Mouse (Mus musculus) ES-E14 (cell line): Measurements from ENCODE around the gene Olfr368. TPM values are rescaled to one million over a fixed set of nuclear protein-coding genes. Genes with fewer than 3 reads are reported as not detected.
A peak's percentile ranks its signal among the peaks of the same experiment; 100 is the strongest.

Experiments
- DNase-seq: peaks from one replicate; pipeline ENCODE4 v3.0.0-alpha.2; 2013; ENCODE audit warnings: low read depth, low spot score
- H3K27ac ChIP-seq: 2 replicates; pipeline ENCODE4 v1.5.1; 2012; ENCODE audit warnings: low read depth, mild to moderate bottlenecking, low read length, moderate library complexity, mixed read lengths; ENCODE audit not compliant: poor library complexity, insufficient read depth, severe bottlenecking
- H3K36me3 ChIP-seq: 2 replicates; pipeline ENCODE4 v1.6.1; 2012; ENCODE audit warnings: mild to moderate bottlenecking, low read length, moderate library complexity, mixed read lengths; ENCODE audit not compliant: control insufficient read depth, poor library complexity, insufficient read depth, severe bottlenecking
- H3K4me1 ChIP-seq, 2 experiments: fragments of 150-350 bp in 1 of 2; sonication (generic) in 1 of 2; 2 replicates each; pipeline ENCODE4 v1.6.1; 2012; ENCODE audit warnings: low read length in 2 of 2, mild to moderate bottlenecking in 1 of 2, mixed read lengths in 1 of 2; ENCODE audit not compliant: control insufficient read depth in 2 of 2, insufficient read depth in 2 of 2, poor library complexity in 1 of 2
- H3K4me3 ChIP-seq, 2 experiments: fragments of 150-350 bp in 1 of 2; sonication (generic) in 1 of 2; 2 replicates each; pipeline ENCODE4 v1.5.1; 2012; ENCODE audit warnings: low read length in 2 of 2, low read depth in 1 of 2, mild to moderate bottlenecking in 1 of 2, mixed read lengths in 1 of 2; ENCODE audit not compliant: insufficient read depth in 1 of 2, poor library complexity in 1 of 2, severe bottlenecking in 1 of 2
- H3K9ac ChIP-seq: 2 replicates; pipeline ENCODE4 v1.6.1; 2012; ENCODE audit warnings: low read depth, mild to moderate bottlenecking, low read length, mixed read lengths; ENCODE audit not compliant: poor library complexity, insufficient read depth, severe bottlenecking
- H3K9me3 ChIP-seq: fragments of 150-350 bp; sonication (generic); 2 replicates; pipeline ENCODE4 v1.6.1; 2012; ENCODE audit warnings: low read depth, mild to moderate bottlenecking, low read length; ENCODE audit not compliant: control insufficient read depth, insufficient read depth
- CHD2 ChIP-seq: IDR thresholded peaks from 2 replicates; pipeline ENCODE4 v1.6.1; 2014; ENCODE audit warnings: mild to moderate bottlenecking, low read depth, low read length, inconsistent platforms
- HCFC1 ChIP-seq: IDR thresholded peaks from 2 replicates; pipeline ENCODE4 v1.6.1; 2012; ENCODE audit warnings: low read length, inconsistent platforms, borderline replicate concordance; ENCODE audit not compliant: insufficient read depth
- MAFK ChIP-seq: IDR thresholded peaks from 2 replicates; pipeline ENCODE4 v1.6.1; 2014; ENCODE audit warnings: mild to moderate bottlenecking, low read depth, low read length, inconsistent platforms; ENCODE audit not compliant: insufficient read depth
- ZC3H11A ChIP-seq: IDR thresholded peaks from 2 replicates; pipeline ENCODE4 v1.6.1; 2012; ENCODE audit warnings: low read depth, mild to moderate bottlenecking, inconsistent platforms, low read length, borderline replicate concordance
- ZNF384 ChIP-seq: IDR thresholded peaks from 2 replicates; pipeline ENCODE4 v1.6.1; 2012; ENCODE audit warnings: low read depth, low read length, inconsistent platforms
- in situ Hi-C, 2 experiments: fragments of 600-800 bp; cut with MboI; formaldehyde crosslinking; loops; one replicate each; pipeline ENCODE4 v1.15.1; 2025; ENCODE audit warnings: low sequenced_read_pairs in 2 of 2, inconsistent platforms in 1 of 2; ENCODE audit not compliant: unreplicated experiment in 2 of 2
- total RNA-seq: library from RNA; depleted of rRNA; stranded (reverse); fragments of 300-350 nt; gene quantifications from 2 replicates; pipeline ENCODE4 v1.2.3, GENCODE M21; 2012; rRNA removed

Gene Olfr368
- total RNA-seq, 1 experiment, result not detected

GRCm38 (mm10) chr2:37380189-37380588, 53.9 kb downstream of the Olfr368 start:
- no peak overlapping the region for H3K4me3 ChIP-seq
- no peak overlapping the region for H3K9ac ChIP-seq
- peak; percentile 59 for DNase-seq
- peaks cover 9% of the 10 kb centered on the region for H3K36me3 ChIP-seq
- no peaks in the 10 kb centered on the region for H3K9me3 ChIP-seq
- H3K27ac ChIP-seq, result no peak overlapping the region
- no peaks in the 10 kb centered on the region for H3K4me1 ChIP-seq
- in situ Hi-C loops, result no loop called here
- TF ChIP-seq ZC3H11A (no peak), HCFC1 (no peak), MAFK (no peak), CHD2 (no peak), ZNF384 (no peak)

Other genes with a start within 250 kb of the Olfr368 start
- gene Olfr361, start 237.2 kb upstream of the Olfr368 start, total RNA-seq, result not detected in 2 replicates
- gene Olfr362, start 208.6 kb upstream of the Olfr368 start, total RNA-seq, result not detected in 2 replicates
- gene Olfr364-ps1, start 187.2 kb upstream of the Olfr368 start, total RNA-seq, result not detected in 2 replicates
- not detected in 2 replicates for gene Olfr365, start 138.3 kb upstream of the Olfr368 start, total RNA-seq
- not detected in 2 replicates for gene Olfr366, start 114.9 kb upstream of the Olfr368 start, total RNA-seq
- gene Pdcl, start 32.8 kb downstream of the Olfr368 start, total RNA-seq, result 30.5 and 35.1 TPM in 2 replicates
- 40.5 and 41.5 TPM in 2 replicates for gene Rc3h2, start 96.4 kb downstream of the Olfr368 start, total RNA-seq
- 11.9 and 12.4 TPM in 2 replicates for gene Zbtb26, start 116.6 kb downstream of the Olfr368 start, total RNA-seq
- 8.0 and 10.8 TPM in 2 replicates for gene Zbtb6, start 116.7 kb downstream of the Olfr368 start, total RNA-seq
- gene Rabgap1, start 116.8 kb downstream of the Olfr368 start, total RNA-seq, result 40.2 and 41.0 TPM in 2 replicates
- gene Gpr21, start 189.8 kb downstream of the Olfr368 start, total RNA-seq, result 1.7 and 2.3 TPM in 2 replicates